Mouse (Mus musculus): ENCODE data around the gene Irx2.

GRCm38 (mm10) chr13:72630501-72631372 is 2.1 kb downstream of the Irx2 start:
- TF ChIP-seq POLR2A (IDR thresholded peaks at IDR 0.05; ENCODE audit: borderline replicate concordance, insufficient read depth, low read length) (no peak), CTCF (IDR thresholded peaks at IDR 0.05; ENCODE audit: borderline replicate concordance, insufficient read depth, low read depth, low read length) (no peak)

Data from cerebellum, adult 2 months (tissue).